Mouse (Mus musculus) adrenal gland, postnatal 25 days (tissue): ENCODE data around the gene 4933402N22Rik. TPM values are rescaled to one million over a fixed set of nuclear protein-coding genes. Genes with fewer than 3 reads are reported as not detected.
"Not testable (repeated sequence)": the region's sequence is repeated elsewhere in the genome, so short reads cannot be mapped to it uniquely, and the experiment has no call there.

Experiments used
- DNase-seq: peaks from one replicate; pipeline ENCODE4 v3.0.0; 2021; ENCODE audit warnings: mixed read lengths
- long read RNA-seq: library from polyadenylated mRNA; stranded (forward); transcript quantifications from one replicate; pipeline ENCODE4 v2.0.0, GENCODE M21; 2021
- total RNA-seq: library from RNA; stranded (reverse); gene quantifications from 2 replicates; pipeline ENCODE4 v1.2.3, GENCODE M21; 2021

Gene 4933402N22Rik
- not detected in 2 replicates for total RNA-seq
- long read RNA-seq, result 0 reads

GRCm38 (mm10) chr5:11917743-11918142 is at the start of gene 4933402N22Rik:
4933402N22Rik (plus strand) TSS chr5:11918043.
- DNase-seq, result not testable (repeated sequence)

GRCm38 (mm10) chr5:11923790-11924189 is 5.9 kb downstream of the 4933402N22Rik start:
- DNase-seq, result not testable (repeated sequence)

Other genes with a start within 250 kb of the 4933402N22Rik start
- gene Gm8922, start 236.1 kb upstream of the 4933402N22Rik start, total RNA-seq, result not detected in 2 replicates
- not detected in 2 replicates for gene Gm8926, start 147.5 kb upstream of the 4933402N22Rik start, total RNA-seq
- gene Gm6465, start 72.5 kb upstream of the 4933402N22Rik start, total RNA-seq, result not detected in 2 replicates